Mouse (Mus musculus): ENCODE results near the gene Plvap.

DNA sequence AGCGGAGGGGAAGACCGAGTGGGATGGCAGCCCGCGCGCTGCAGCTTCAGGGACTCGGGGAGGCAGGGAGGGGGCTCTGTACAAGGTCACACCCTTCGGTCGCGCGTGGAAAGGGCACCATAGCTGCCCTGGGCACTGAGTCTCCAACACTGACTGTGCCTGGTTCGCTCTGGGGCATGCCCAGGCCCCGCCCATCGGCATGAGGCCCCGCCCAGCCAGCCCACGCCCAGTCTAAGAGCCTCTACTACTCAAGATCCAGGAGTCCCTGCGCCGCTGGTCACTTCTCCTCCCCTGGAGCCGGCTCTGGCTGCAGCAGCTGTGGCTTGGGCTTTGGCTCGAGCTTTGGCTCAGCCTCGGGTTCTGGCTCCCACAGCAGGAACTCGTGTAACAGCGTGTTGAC is 54.6 kb downstream of the Plvap start:
- no peak for TF ChIP-seq CTCF (IDR thresholded peaks at IDR 0.05)
- TF ChIP-seq EP300 (IDR thresholded peaks at IDR 0.05) = no peak

Measured in lung, postnatal 0 days (tissue).